Mouse (Mus musculus): ENCODE data around the gene Psmg4. TPM values are rescaled to one million over a fixed set of nuclear protein-coding genes. Genes with fewer than 3 reads are reported as not detected.
A peak's percentile ranks its signal among the peaks of the same experiment; 100 is the strongest.

Psmg4 gene
- polyA plus RNA-seq, 1 experiment from 2014 or later = 123 TPM

GRCm38 (mm10) chr13:34157596-34158157, 5.1 kb upstream of the Psmg4 start:
- Histone ChIP-seq H3K27ac (ENCODE audit: low read depth, low read length) (no peak overlapping the region), H3K4me3 (ENCODE audit: low read depth, low read length) (no peak overlapping the region), H3K9ac (ENCODE audit: low read length) (no peak overlapping the region), H3K36me3 (ENCODE audit: control insufficient read depth, insufficient read depth, low read length) (no peaks in the 10 kb centered on the region), H3K9me3 (ENCODE audit: control insufficient read depth, low read length) (no peaks in the 10 kb centered on the region), H3K4me1 (replicated peaks; ENCODE audit: control insufficient read depth, insufficient read depth, low read length) (peaks cover 8% of the 10 kb centered on the region; the same call in 1 of the 2 replicates), H3K4me2 (ENCODE audit: low read depth, low read length, severe bottlenecking) (no peak overlapping the region), H3K27me3 (ENCODE audit: control insufficient read depth, insufficient read depth, low read length) (no peaks in the 10 kb centered on the region)
- DNase-seq (ENCODE audit: low spot score) (no peak), ATAC-seq (replicated peaks; ENCODE audit: low FRiP score) (no peak)
- WGBS = 87% methylated on average over 3 of the region's 3 CpGs

GRCm38 (mm10) chr13:34159926-34160325, 2.8 kb upstream of the Psmg4 start:
- Histone ChIP-seq H3K9ac (ENCODE audit: low read length) (no peak overlapping the region), H3K27ac (ENCODE audit: low read depth, low read length) (no peak overlapping the region), H3K36me3 (ENCODE audit: control insufficient read depth, insufficient read depth, low read length) (no peaks in the 10 kb centered on the region), H3K9me3 (ENCODE audit: control insufficient read depth, low read length) (no peaks in the 10 kb centered on the region), H3K4me1 (replicated peaks; ENCODE audit: control insufficient read depth, insufficient read depth, low read length) (peaks cover 2% of the 10 kb centered on the region; the same call in 1 of the 2 replicates), H3K4me3 (ENCODE audit: low read depth, low read length) (no peak overlapping the region), H3K27me3 (ENCODE audit: control insufficient read depth, insufficient read depth, low read length) (no peaks in the 10 kb centered on the region), H3K4me2 (ENCODE audit: low read depth, low read length, severe bottlenecking) (no peak overlapping the region)
- ATAC-seq (replicated peaks; ENCODE audit: low FRiP score) (no peak), DNase-seq (ENCODE audit: low spot score) (peak; percentile 19)
- 95% methylated on average over 1 of the region's 1 CpGs for WGBS

DNA sequence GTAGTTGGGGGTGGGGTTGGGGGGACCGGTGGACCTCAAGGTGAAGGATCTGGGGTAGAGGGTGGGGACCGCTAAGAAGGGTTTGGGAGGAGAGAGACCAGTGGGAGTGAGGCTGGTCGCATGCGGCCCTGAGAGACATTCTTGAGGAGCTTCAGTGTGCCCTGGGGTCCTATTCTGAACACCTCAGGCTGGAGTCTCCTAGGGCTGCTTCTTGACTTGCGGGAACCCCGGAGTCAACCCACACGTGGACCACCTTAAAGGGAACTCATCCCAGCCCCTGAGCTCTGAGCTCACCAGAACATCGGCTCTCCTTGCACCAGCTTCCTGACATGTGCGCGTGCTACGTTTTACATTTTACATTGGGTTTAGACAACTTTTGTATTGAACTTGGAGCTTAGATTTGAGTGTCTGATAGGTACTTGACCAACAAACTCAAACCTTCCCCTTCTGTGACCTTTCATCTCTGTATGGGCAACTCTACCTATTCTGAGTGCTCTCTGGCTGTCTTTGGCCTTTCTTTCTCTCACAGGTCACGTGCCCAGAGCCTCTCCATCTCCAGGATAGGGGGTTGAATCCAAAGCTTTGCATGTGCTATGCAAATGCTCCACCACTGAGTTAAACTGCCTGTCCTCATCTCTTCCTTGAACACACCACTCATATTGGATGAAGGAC, 676 bp downstream of the Psmg4 start:
- peaks cover 7% of the 10 kb centered on the region; the same call in 1 of the 2 replicates for H3K36me3 ChIP-seq (ENCODE audit: control insufficient read depth, insufficient read depth, low read length)
- peaks cover 2% of the 10 kb centered on the region; the same call in 1 of the 2 replicates for H3K4me1 ChIP-seq (replicated peaks; ENCODE audit: control insufficient read depth, insufficient read depth, low read length)
- peak overlapping the region; percentile 69 for H3K4me3 ChIP-seq (ENCODE audit: low read depth, low read length)
- ATAC-seq (replicated peaks; ENCODE audit: low FRiP score) (no peak; the same call in 1 of the 2 replicates), DNase-seq (ENCODE audit: low spot score) (no peak)
- peak overlapping the region; percentile 56 for H3K4me2 ChIP-seq (ENCODE audit: low read depth, low read length, severe bottlenecking)
- peak overlapping the region; percentile 69 for H3K9ac ChIP-seq (ENCODE audit: low read length)
- WGBS = 47% methylated on average over 12 of the region's 12 CpGs
- H3K27me3 ChIP-seq (ENCODE audit: control insufficient read depth, insufficient read depth, low read length) = no peaks in the 10 kb centered on the region
- 0 out of 2 replicates have a peak, but pooled peaks cover 2% of the 10 kb centered on the region for H3K9me3 ChIP-seq (ENCODE audit: control insufficient read depth, low read length)
- peak overlapping the region; percentile 84; the same call in 1 of the 2 replicates for H3K27ac ChIP-seq (ENCODE audit: low read depth, low read length)

GRCm38 (mm10) chr13:34174025-34174424, 11.3 kb downstream of the Psmg4 start:
- Histone ChIP-seq H3K36me3 (ENCODE audit: control insufficient read depth, insufficient read depth, low read length) (no peaks in the 10 kb centered on the region; the same call in 1 of the 2 replicates), H3K4me2 (ENCODE audit: low read depth, low read length, severe bottlenecking) (no peak overlapping the region), H3K4me3 (ENCODE audit: low read depth, low read length) (no peak overlapping the region), H3K27me3 (ENCODE audit: control insufficient read depth, insufficient read depth, low read length) (no peaks in the 10 kb centered on the region), H3K9ac (ENCODE audit: low read length) (no peak overlapping the region), H3K4me1 (replicated peaks; ENCODE audit: control insufficient read depth, insufficient read depth, low read length) (no peaks in the 10 kb centered on the region), H3K9me3 (ENCODE audit: control insufficient read depth, low read length) (no peaks in the 10 kb centered on the region), H3K27ac (ENCODE audit: low read depth, low read length) (no peak overlapping the region)
- DNase-seq (ENCODE audit: low spot score) (no peak), ATAC-seq (replicated peaks; ENCODE audit: low FRiP score) (no peak)
- WGBS = 91% methylated on average over 6 of the region's 6 CpGs

GRCm38 (mm10) chr13:34181624-34182023, 18.9 kb downstream of the Psmg4 start:
- H3K4me3 ChIP-seq (ENCODE audit: low read depth, low read length) = no peak overlapping the region
- 88% methylated on average over 5 of the region's 5 CpGs for WGBS

GRCm38 (mm10) chr13:34185371-34185770, 22.6 kb downstream of the Psmg4 start:
- 100% methylated on average over 2 of the region's 2 CpGs for WGBS
- Histone ChIP-seq H3K9ac (ENCODE audit: low read length) (no peak overlapping the region), H3K36me3 (ENCODE audit: control insufficient read depth, insufficient read depth, low read length) (peaks cover 5% of the 10 kb centered on the region; the same call in 1 of the 2 replicates), H3K4me1 (replicated peaks; ENCODE audit: control insufficient read depth, insufficient read depth, low read length) (no peaks in the 10 kb centered on the region), H3K4me3 (ENCODE audit: low read depth, low read length) (no peak overlapping the region), H3K27ac (ENCODE audit: low read depth, low read length) (no peak overlapping the region), H3K27me3 (ENCODE audit: control insufficient read depth, insufficient read depth, low read length) (no peaks in the 10 kb centered on the region), H3K4me2 (ENCODE audit: low read depth, low read length, severe bottlenecking) (no peak overlapping the region), H3K9me3 (ENCODE audit: control insufficient read depth, low read length) (no peaks in the 10 kb centered on the region)
- DNase-seq (ENCODE audit: low spot score) (no peak), ATAC-seq (replicated peaks; ENCODE audit: low FRiP score) (no peak)

More at GRCm38 (mm10) chr13:34181624-34182023, 18.9 kb downstream of the Psmg4 start:
- Histone ChIP-seq H3K9ac (ENCODE audit: low read length) (no peak overlapping the region), H3K36me3 (ENCODE audit: control insufficient read depth, insufficient read depth, low read length) (peaks cover 5% of the 10 kb centered on the region; the same call in 1 of the 2 replicates), H3K4me1 (replicated peaks; ENCODE audit: control insufficient read depth, insufficient read depth, low read length) (no peaks in the 10 kb centered on the region), H3K9me3 (ENCODE audit: control insufficient read depth, low read length) (no peaks in the 10 kb centered on the region), H3K27me3 (ENCODE audit: control insufficient read depth, insufficient read depth, low read length) (no peaks in the 10 kb centered on the region), H3K27ac (ENCODE audit: low read depth, low read length) (no peak overlapping the region), H3K4me2 (ENCODE audit: low read depth, low read length, severe bottlenecking) (no peak overlapping the region)
- DNase-seq (ENCODE audit: low spot score) (no peak), ATAC-seq (replicated peaks; ENCODE audit: low FRiP score) (no peak)

- no peaks in the 10 kb centered on the region for H3K9me3 ChIP-seq (ENCODE audit: control insufficient read depth, low read length)
- no peak overlapping the region for H3K27ac ChIP-seq (ENCODE audit: low read depth, low read length)
- H3K4me1 ChIP-seq (replicated peaks; ENCODE audit: control insufficient read depth, insufficient read depth, low read length) = no peaks in the 10 kb centered on the region
- no peak overlapping the region for H3K4me3 ChIP-seq (ENCODE audit: low read depth, low read length)
- no peaks in the 10 kb centered on the region; the same call in 1 of the 2 replicates for H3K36me3 ChIP-seq (ENCODE audit: control insufficient read depth, insufficient read depth, low read length)
- H3K9ac ChIP-seq (ENCODE audit: low read length) = no peak overlapping the region
- H3K27me3 ChIP-seq (ENCODE audit: control insufficient read depth, insufficient read depth, low read length) = no peaks in the 10 kb centered on the region
- WGBS = 14% methylated on average over 5 of the region's 5 CpGs
- H3K4me2 ChIP-seq (ENCODE audit: low read depth, low read length, severe bottlenecking) = no peak overlapping the region
- ATAC-seq (replicated peaks; ENCODE audit: low FRiP score) (peak; percentile 86), DNase-seq (ENCODE audit: low spot score) (peak; percentile 69)
Observed at GRCm38 (mm10) chr13:34187571-34187970, 24.8 kb downstream of the Psmg4 start.

- H3K36me3 ChIP-seq (ENCODE audit: control insufficient read depth, insufficient read depth, low read length) = peaks cover 6% of the 10 kb centered on the region; the same call in 1 of the 2 replicates
- DNase-seq (ENCODE audit: low spot score) (no peak), ATAC-seq (replicated peaks; ENCODE audit: low FRiP score) (peak; percentile 64; the same call in 1 of the 2 replicates)
- peaks cover 9% of the 10 kb centered on the region for H3K4me1 ChIP-seq (replicated peaks; ENCODE audit: control insufficient read depth, insufficient read depth, low read length)
- 72% methylated on average over 8 of the region's 8 CpGs for WGBS
- H3K9me3 ChIP-seq (ENCODE audit: control insufficient read depth, low read length) = no peaks in the 10 kb centered on the region
- H3K4me2 ChIP-seq (ENCODE audit: low read depth, low read length, severe bottlenecking) = no peak overlapping the region
- H3K27me3 ChIP-seq (ENCODE audit: control insufficient read depth, insufficient read depth, low read length) = no peaks in the 10 kb centered on the region
- H3K27ac ChIP-seq (ENCODE audit: low read depth, low read length) = no peak overlapping the region
- no peak overlapping the region for H3K9ac ChIP-seq (ENCODE audit: low read length)
- H3K4me3 ChIP-seq (ENCODE audit: low read depth, low read length) = no peak overlapping the region
Observed at GRCm38 (mm10) chr13:34192414-34193191, 29.8 kb downstream of the Psmg4 start.

All from forebrain, embryonic 11.5 days (tissue).